Mouse (Mus musculus) bone marrow, adult 2 months (tissue): Measurements from ENCODE around the gene Myo18a.

Experiments used
- CTCF ChIP-seq: fragments of 200-500 bp; IDR thresholded peaks from 2 replicates; pipeline ENCODE4 v1.5.1; 2011; ENCODE audit warnings: low read length, control low read depth; ENCODE audit not compliant: control insufficient read depth, insufficient read depth
- POLR2A ChIP-seq: fragments of 200-500 bp; IDR thresholded peaks from 2 replicates; pipeline ENCODE4 v1.6.1; 2011; ENCODE audit warnings: low read depth, mild to moderate bottlenecking, control low read depth, low read length, borderline replicate concordance; ENCODE audit not compliant: control insufficient read depth

DNA sequence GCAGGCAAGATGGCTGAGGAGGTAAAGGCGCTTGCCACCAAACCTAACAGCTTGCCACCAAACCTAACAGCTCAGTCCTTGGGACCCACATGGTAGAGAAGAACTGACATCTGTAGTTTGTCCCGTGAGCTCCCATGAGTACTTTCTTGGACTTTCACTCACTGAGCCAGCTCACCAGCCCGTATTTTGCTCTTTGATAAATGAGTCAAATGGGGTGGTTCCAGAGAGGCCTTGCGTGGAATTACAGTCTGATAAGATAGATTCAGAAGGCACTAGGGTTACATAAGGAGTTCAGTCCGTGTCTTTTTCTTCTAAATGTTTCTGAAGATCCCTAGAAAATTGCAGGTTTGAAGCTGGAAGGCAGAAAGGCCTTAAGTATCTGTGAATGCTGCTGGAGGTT lies 10.5 kb upstream of the Myo18a start:
- TF ChIP-seq CTCF (no peak), POLR2A (no peak)
